Mouse (Mus musculus) right cerebral cortex, postnatal 25 days (tissue): ENCODE results near the gene Rnf17.
A peak's percentile ranks its signal among the peaks of the same experiment; 100 is the strongest.

Source experiments
- DNase-seq: peaks from one replicate; pipeline ENCODE4 v3.0.0; 2022

Rnf17 gene

DNA sequence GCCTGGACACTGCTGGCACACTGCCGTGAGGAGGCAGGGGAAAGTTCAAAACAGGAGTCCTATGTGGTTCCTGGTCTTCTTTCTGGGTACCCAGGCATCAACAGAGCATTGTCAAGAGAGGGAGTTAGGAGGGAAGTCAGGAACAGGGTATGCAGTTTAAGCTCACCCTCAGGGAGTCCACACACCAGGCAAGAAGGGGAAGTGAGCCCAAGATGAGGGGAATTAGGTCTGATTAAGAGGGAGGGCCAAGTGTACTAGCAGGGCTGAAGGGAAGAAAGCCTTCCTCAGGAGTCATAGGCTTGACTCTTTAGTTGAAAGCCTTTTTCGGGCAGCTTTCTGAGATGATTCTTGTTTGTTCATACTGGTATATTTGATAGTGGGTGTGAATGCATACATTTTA is 112.4 kb downstream of the Rnf17 start:
- no peak for DNase-seq

- DNase-seq, result no peak
These were observed 128.4 kb downstream of the Rnf17 start for GRCm38 (mm10) chr14:56530788-56531187.

- no peak for DNase-seq
These were observed 142.6 kb downstream of the Rnf17 start for GRCm38 (mm10) chr14:56544946-56545345.

GRCm38 (mm10) chr14:56545491-56545890 is 143.1 kb downstream of the Rnf17 start:
- DNase-seq, result no peak

DNA sequence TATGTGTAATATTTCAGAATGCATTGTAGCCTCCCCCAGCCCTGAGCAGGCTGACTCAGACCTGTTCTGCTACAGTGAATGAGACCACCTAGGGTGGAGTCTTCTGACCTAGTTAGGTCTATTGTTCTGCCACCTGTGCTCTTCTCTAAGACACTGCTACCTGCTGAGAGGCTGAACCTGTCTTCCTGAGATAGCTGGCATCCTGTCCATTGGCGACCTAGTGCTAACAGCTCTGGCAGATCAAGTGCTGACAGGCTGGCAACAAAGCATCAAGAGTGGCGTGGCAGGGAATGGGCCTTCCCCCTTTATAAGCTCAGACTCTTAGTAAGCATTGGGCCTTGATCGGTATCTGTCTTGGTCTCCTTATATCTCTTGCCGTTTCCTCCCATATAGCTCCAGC is 148.6 kb downstream of the Rnf17 start:
- no peak for DNase-seq

GRCm38 (mm10) chr14:56552924-56553323 is 150.5 kb downstream of the Rnf17 start:
- no peak for DNase-seq

DNA sequence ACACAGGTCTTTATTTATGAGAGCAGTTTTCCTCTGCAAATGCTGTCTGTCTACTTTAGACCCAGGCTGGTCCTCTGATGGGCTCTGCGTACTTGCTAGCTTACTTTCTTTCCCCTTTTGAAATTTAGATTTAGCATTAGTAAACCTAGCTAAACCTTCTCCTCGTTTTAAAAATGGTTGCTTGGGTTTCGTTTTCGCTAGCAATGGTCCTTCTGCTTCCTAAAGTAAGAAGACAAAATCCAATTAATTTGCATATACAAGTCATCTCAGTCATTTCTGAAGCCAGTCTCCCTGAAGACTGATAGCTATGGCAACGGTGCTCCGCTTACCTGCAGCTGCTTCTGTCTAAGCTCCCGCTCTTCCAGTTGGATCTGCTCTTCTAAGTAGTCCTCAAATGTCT is 150.9 kb downstream of the Rnf17 start:
- DNase-seq, result no peak

GRCm38 (mm10) chr14:56554716-56555115 is 152.3 kb downstream of the Rnf17 start:
- DNase-seq, result no peak

DNA sequence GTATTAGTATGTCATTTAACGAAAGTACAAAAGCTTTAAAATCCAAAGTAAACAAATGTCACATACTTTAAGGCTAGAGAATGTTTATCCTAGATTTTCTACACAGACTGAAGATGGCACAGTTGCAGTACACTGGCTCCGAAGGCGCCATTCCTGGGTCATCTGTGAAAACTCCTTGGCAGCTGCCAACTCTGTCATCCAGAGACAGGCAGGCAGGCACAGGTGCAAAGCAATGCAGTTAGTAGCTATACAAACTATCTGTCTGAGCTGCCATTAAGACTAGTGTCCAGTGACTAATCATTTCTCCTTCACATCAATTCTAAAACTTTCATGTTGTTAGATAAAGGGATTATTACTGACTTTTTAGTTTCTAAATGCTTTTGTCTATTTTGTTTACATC is 156.8 kb downstream of the Rnf17 start:
- no peak for DNase-seq

DNA sequence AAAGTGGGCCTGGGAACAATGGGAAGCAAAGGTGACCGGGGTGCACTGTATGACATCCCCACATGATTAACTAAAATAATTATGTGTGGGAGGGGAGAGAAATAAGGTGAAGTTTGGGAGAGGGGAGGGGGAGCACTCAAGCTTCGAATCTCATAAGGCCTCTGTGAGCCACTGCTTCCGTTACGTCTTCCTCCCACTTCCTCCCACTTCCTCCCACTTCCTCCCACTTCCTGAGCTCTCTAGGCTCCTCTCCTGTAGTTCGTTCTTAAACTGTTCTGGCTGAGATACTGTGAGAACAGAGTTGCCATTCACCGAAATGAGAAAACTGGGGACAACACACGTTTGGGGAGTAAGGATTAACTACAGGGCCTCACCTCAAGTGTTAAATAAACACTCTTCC is 165.1 kb downstream of the Rnf17 start:
- DNase-seq, result no peak

DNA sequence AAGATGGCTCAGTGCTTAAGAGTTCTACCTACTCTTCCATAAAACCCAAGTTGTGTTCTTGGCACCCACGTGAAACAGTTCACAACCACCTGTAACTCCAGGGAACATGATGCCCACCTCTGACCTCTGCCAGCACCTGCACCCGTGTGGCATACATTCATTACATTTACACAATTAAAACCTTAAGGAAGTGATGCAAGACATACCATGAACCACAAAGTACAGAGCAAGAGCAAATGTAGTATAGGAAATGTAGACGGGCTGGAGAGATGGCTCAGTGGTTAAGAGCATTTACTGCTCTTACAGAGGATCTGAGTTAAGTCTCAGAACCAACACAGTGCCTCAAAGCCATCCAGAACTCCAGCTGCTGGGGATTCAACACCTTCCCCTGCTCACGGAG is 166.7 kb downstream of the Rnf17 start:
- DNase-seq, result no peak

DNA sequence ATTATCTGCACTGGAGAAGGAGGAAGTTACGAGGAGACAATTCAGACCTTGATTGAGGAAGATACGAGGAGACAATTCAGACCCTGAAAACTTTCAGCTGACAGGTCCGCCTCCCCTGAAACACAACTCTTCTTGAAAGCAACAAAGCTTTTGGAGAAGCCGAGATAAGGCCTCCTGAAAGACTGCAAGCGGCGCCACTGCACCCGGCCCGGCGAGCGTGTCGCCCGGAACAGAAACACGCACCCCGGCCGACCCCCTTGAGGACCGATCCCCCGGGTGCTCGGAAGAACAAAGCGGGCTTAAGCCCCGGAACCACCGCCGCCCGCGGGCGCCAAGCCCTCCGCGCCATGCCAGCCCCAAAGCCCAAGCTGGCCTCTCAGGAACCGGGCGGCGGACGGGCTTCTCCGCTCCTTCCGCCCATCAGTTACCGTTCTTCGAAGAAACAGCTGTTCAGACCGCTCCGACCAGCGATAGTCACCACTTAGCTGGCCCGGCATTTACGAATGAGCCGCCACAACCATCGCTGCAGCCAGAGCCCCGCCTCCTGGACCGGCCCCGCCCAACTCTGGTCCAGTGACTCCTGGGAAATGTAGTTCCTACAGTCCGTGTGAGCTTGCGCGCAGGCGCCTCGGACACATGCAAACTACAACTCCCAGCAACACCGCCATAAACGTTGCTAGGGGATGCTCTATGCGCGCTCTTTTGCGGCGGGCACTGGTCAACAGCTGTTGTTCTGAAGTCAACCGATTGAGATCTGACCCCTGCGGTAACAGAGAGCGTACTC is 169.1 kb downstream of the Rnf17 start:
- peak; percentile 93 for DNase-seq

DNA sequence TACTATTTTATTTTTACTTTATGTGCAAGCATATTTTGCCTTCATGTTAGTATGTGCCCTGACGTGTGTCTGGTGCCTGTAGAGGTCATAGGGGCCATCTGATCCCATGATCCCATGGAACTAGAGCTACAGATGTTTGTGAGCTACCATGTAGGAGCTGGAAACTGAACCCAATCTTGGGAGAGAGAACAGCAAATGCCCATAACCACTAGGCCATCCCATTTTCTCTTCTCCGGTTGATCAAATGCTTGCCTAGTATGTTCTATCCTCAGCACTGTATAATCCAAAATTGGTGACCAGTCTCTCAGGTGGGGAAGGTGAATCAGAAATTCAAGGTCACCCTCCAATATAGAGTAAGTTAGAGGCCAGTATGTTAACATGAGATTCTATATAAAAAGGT is 170.2 kb downstream of the Rnf17 start:
- no peak for DNase-seq
